Mouse (Mus musculus) small intestine, adult 2 months (tissue): ENCODE data around the gene Sorcs1.

Experiments used
- CTCF ChIP-seq: fragments of 200-500 bp; IDR thresholded peaks from 2 replicates; pipeline ENCODE4 v1.5.1; 2012; ENCODE audit warnings: low read depth, mild to moderate bottlenecking, control low read depth, inconsistent platforms, low read length, moderate library complexity, mixed read lengths; ENCODE audit not compliant: insufficient replicate concordance, insufficient read length; ENCODE audit errors: extremely low read depth
- POLR2A ChIP-seq: fragments of 200-500 bp; IDR thresholded peaks from 2 replicates; pipeline ENCODE4 v1.6.1; 2012; ENCODE audit warnings: low read depth, mild to moderate bottlenecking, control low read depth, inconsistent platforms, low read length, moderate library complexity

DNA sequence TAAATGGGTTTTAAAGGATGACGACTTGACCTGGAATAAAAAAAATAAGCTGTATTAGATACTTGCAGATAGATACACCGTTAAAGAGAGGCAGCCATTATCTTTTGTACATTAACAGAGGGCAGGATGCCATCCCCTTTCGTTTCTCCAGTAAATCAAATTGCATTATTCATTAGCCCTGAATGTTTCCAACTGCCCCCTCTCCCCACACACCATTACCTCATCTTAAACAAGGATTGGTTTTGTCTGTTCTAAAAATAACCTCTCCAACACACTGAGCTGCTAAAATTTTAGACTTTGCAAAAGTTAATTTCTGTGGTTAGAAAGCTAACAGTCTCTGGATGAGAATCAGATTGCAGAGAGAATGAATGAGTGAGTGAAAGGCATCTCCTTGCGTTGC is 156.5 kb downstream of the Sorcs1 start:
- TF ChIP-seq CTCF (no peak), POLR2A (no peak)
